Mouse (Mus musculus): ENCODE results near the gene Wnk1. TPM values are rescaled to one million over a fixed set of nuclear protein-coding genes. Genes with fewer than 3 reads are reported as not detected.

Wnk1 gene
- polyA plus RNA-seq, 1 experiment from 2014 or later, result 55.2 TPM

GRCm38 (mm10) chr6:120037004-120037635, 1.4 kb downstream of the Wnk1 start:
- peak; percentile 71 for DNase-seq (ENCODE audit: low spot score)
- Histone ChIP-seq H3K4me3 (ENCODE audit: low read depth, low read length) (peak overlapping the region; percentile 94), H3K9ac (ENCODE audit: low read depth, low read length) (peak overlapping the region; percentile 81), H3K27me3 (replicated peaks; ENCODE audit: control insufficient read depth, insufficient read depth, low read length) (no peaks in the 10 kb centered on the region), H3K36me3 (ENCODE audit: control insufficient read depth, insufficient read depth, low read length) (peaks cover 7% of the 10 kb centered on the region; the same call in 1 of the 2 replicates), H3K4me1 (replicated peaks; ENCODE audit: control insufficient read depth, insufficient read depth, low read length) (peaks cover 14% of the 10 kb centered on the region), H3K27ac (ENCODE audit: low read depth, low read length) (peak overlapping the region; percentile 94), H3K9me3 (ENCODE audit: control insufficient read depth, low read length) (no peaks in the 10 kb centered on the region), H3K4me2 (peak overlapping the region; percentile 99)
- 0 out of 2 replicates have a peak, but pooled peaks have one; percentile 11 for ATAC-seq (replicated peaks; ENCODE audit: low FRiP score)
- under 1% methylated on average over 51 of the region's 51 CpGs for WGBS

- Histone ChIP-seq H3K9me3 (ENCODE audit: control insufficient read depth, low read length) (no peaks in the 10 kb centered on the region), H3K27me3 (replicated peaks; ENCODE audit: control insufficient read depth, insufficient read depth, low read length) (no peaks in the 10 kb centered on the region), H3K9ac (ENCODE audit: low read depth, low read length) (no peak overlapping the region), H3K4me2 (no peak overlapping the region), H3K4me3 (ENCODE audit: low read depth, low read length) (no peak overlapping the region), H3K27ac (ENCODE audit: low read depth, low read length) (no peak overlapping the region), H3K36me3 (ENCODE audit: control insufficient read depth, insufficient read depth, low read length) (peaks cover 6% of the 10 kb centered on the region), H3K4me1 (replicated peaks; ENCODE audit: control insufficient read depth, insufficient read depth, low read length) (peaks cover 5% of the 10 kb centered on the region; the same call in 1 of the 2 replicates)
- DNase-seq (ENCODE audit: low spot score) (no peak), ATAC-seq (replicated peaks; ENCODE audit: low FRiP score) (no peak)
Observed at GRCm38 (mm10) chr6:120024577-120024976, 13.9 kb downstream of the Wnk1 start.

DNA sequence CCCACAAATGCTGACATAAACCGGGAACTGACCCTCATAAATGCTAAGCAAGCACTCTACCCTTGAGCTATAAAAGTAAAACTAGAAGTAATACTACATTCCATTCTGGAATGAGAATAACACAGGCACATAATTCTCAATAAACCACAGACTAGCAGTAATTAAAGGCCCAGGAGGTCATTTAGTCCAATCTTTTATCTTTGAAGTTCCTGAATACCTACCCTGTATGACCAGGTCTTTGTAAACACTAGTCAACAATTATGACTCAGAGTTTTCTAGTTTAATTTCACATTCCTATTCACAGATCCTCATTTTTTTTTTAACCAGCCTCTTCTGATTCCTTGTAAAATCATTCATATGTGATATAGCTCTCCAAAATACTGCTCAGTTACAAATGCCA, 14.7 kb downstream of the Wnk1 start:
- Histone ChIP-seq H3K27ac (ENCODE audit: low read depth, low read length) (no peak overlapping the region), H3K9ac (ENCODE audit: low read depth, low read length) (no peak overlapping the region), H3K4me3 (ENCODE audit: low read depth, low read length) (no peak overlapping the region), H3K9me3 (ENCODE audit: control insufficient read depth, low read length) (no peaks in the 10 kb centered on the region), H3K27me3 (replicated peaks; ENCODE audit: control insufficient read depth, insufficient read depth, low read length) (no peaks in the 10 kb centered on the region), H3K36me3 (ENCODE audit: control insufficient read depth, insufficient read depth, low read length) (peaks cover 2% of the 10 kb centered on the region), H3K4me1 (replicated peaks; ENCODE audit: control insufficient read depth, insufficient read depth, low read length) (peaks cover 5% of the 10 kb centered on the region; the same call in 1 of the 2 replicates), H3K4me2 (no peak overlapping the region)
- DNase-seq (ENCODE audit: low spot score), result no peak
- no peak for ATAC-seq (replicated peaks; ENCODE audit: low FRiP score)
- WGBS, result 85% methylated on average over 1 of the region's 1 CpGs

GRCm38 (mm10) chr6:120022042-120022441, 16.4 kb downstream of the Wnk1 start:
- Histone ChIP-seq H3K27me3 (replicated peaks; ENCODE audit: control insufficient read depth, insufficient read depth, low read length) (no peaks in the 10 kb centered on the region), H3K27ac (ENCODE audit: low read depth, low read length) (no peak overlapping the region), H3K4me1 (replicated peaks; ENCODE audit: control insufficient read depth, insufficient read depth, low read length) (peaks cover 5% of the 10 kb centered on the region; the same call in 1 of the 2 replicates), H3K9me3 (ENCODE audit: control insufficient read depth, low read length) (no peaks in the 10 kb centered on the region), H3K36me3 (ENCODE audit: control insufficient read depth, insufficient read depth, low read length) (no peaks in the 10 kb centered on the region), H3K9ac (ENCODE audit: low read depth, low read length) (no peak overlapping the region), H3K4me3 (ENCODE audit: low read depth, low read length) (no peak overlapping the region), H3K4me2 (no peak overlapping the region)
- DNase-seq (ENCODE audit: low spot score) (no peak), ATAC-seq (replicated peaks; ENCODE audit: low FRiP score) (no peak)
- 95% methylated on average over 3 of the region's 3 CpGs for WGBS

DNA sequence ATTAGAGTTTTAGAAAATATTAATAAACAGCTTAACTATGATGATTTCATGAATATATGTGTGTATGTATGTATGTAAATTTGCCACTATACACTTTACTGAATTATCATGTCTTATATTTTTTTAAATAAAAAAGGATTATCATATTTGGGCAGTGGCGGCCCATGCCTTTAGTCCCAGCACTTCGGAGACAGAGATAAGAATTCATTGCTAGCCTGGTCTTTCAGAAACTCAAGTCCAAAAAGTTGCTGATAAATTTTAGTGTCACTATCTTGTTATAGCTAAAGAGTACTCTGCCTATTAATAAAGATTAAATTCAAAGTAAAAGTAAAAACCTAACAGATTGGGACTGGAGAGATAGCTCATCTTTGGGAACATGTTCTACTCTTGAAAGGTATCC, 18.8 kb downstream of the Wnk1 start:
- no peak overlapping the region for H3K27ac ChIP-seq (ENCODE audit: low read depth, low read length)
- DNase-seq (ENCODE audit: low spot score) (no peak), ATAC-seq (replicated peaks; ENCODE audit: low FRiP score) (peak; percentile 51; the same call in 1 of the 2 replicates)
- no peak overlapping the region for H3K4me2 ChIP-seq
- H3K36me3 ChIP-seq (ENCODE audit: control insufficient read depth, insufficient read depth, low read length), result no peaks in the 10 kb centered on the region
- H3K9me3 ChIP-seq (ENCODE audit: control insufficient read depth, low read length), result no peaks in the 10 kb centered on the region
- H3K9ac ChIP-seq (ENCODE audit: low read depth, low read length), result no peak overlapping the region
- WGBS, result 65% methylated on average over 2 of the region's 2 CpGs
- H3K4me3 ChIP-seq (ENCODE audit: low read depth, low read length), result no peak overlapping the region
- H3K27me3 ChIP-seq (replicated peaks; ENCODE audit: control insufficient read depth, insufficient read depth, low read length), result no peaks in the 10 kb centered on the region
- peaks cover 5% of the 10 kb centered on the region; the same call in 1 of the 2 replicates for H3K4me1 ChIP-seq (replicated peaks; ENCODE audit: control insufficient read depth, insufficient read depth, low read length)

GRCm38 (mm10) chr6:120013125-120013524, 25.3 kb downstream of the Wnk1 start:
- H3K4me3 ChIP-seq (ENCODE audit: low read depth, low read length), result no peak overlapping the region
- H3K36me3 ChIP-seq (ENCODE audit: control insufficient read depth, insufficient read depth, low read length), result no peaks in the 10 kb centered on the region
- DNase-seq (ENCODE audit: low spot score) (no peak), ATAC-seq (replicated peaks; ENCODE audit: low FRiP score) (no peak)
- no peaks in the 10 kb centered on the region for H3K27me3 ChIP-seq (replicated peaks; ENCODE audit: control insufficient read depth, insufficient read depth, low read length)
- no peak overlapping the region for H3K9ac ChIP-seq (ENCODE audit: low read depth, low read length)
- WGBS, result 59% methylated on average over 1 of the region's 1 CpGs
- peaks cover 3% of the 10 kb centered on the region; the same call in 1 of the 2 replicates for H3K4me1 ChIP-seq (replicated peaks; ENCODE audit: control insufficient read depth, insufficient read depth, low read length)
- no peak overlapping the region for H3K4me2 ChIP-seq
- H3K27ac ChIP-seq (ENCODE audit: low read depth, low read length), result no peak overlapping the region
- no peaks in the 10 kb centered on the region for H3K9me3 ChIP-seq (ENCODE audit: control insufficient read depth, low read length)

GRCm38 (mm10) chr6:120011440-120011839, 27.0 kb downstream of the Wnk1 start:
- ATAC-seq (replicated peaks; ENCODE audit: low FRiP score) (no peak), DNase-seq (ENCODE audit: low spot score) (no peak)
- Histone ChIP-seq H3K27ac (ENCODE audit: low read depth, low read length) (no peak overlapping the region), H3K27me3 (replicated peaks; ENCODE audit: control insufficient read depth, insufficient read depth, low read length) (no peaks in the 10 kb centered on the region), H3K4me3 (ENCODE audit: low read depth, low read length) (no peak overlapping the region), H3K9me3 (ENCODE audit: control insufficient read depth, low read length) (no peaks in the 10 kb centered on the region), H3K4me2 (no peak overlapping the region), H3K36me3 (ENCODE audit: control insufficient read depth, insufficient read depth, low read length) (no peaks in the 10 kb centered on the region), H3K9ac (ENCODE audit: low read depth, low read length) (no peak overlapping the region), H3K4me1 (replicated peaks; ENCODE audit: control insufficient read depth, insufficient read depth, low read length) (peaks cover 3% of the 10 kb centered on the region; the same call in 1 of the 2 replicates)
- 79% methylated on average over 1 of the region's 1 CpGs for WGBS

DNA sequence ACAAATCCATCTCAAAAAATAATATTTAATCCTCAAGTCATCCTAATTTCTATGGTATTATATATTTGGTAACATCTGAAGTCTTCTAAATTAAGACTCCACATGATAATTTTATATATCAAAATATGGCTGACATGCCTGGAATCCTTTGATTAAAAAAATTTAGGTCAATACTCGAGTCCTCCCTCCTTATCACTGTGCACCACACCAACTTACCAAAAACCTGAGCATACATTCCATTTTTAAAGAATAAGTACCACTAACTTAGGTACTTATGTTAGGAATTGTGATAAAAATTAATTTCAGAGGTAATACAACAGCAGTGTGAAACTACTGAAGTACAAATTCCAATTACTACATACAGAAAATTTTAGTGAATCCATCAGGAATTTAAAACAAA, 27.5 kb downstream of the Wnk1 start:
- no peak overlapping the region for H3K4me2 ChIP-seq

GRCm38 (mm10) chr6:120010535-120010934, 27.9 kb downstream of the Wnk1 start:
- peaks cover 3% of the 10 kb centered on the region; the same call in 1 of the 2 replicates for H3K4me1 ChIP-seq (replicated peaks; ENCODE audit: control insufficient read depth, insufficient read depth, low read length)
- no peak overlapping the region for H3K4me2 ChIP-seq
- no peak for DNase-seq (ENCODE audit: low spot score)
- H3K27me3 ChIP-seq (replicated peaks; ENCODE audit: control insufficient read depth, insufficient read depth, low read length), result no peaks in the 10 kb centered on the region
- no peaks in the 10 kb centered on the region for H3K9me3 ChIP-seq (ENCODE audit: control insufficient read depth, low read length)
- no peaks in the 10 kb centered on the region for H3K36me3 ChIP-seq (ENCODE audit: control insufficient read depth, insufficient read depth, low read length)
- ATAC-seq (replicated peaks; ENCODE audit: low FRiP score), result no peak
- H3K4me3 ChIP-seq (ENCODE audit: low read depth, low read length), result no peak overlapping the region
- no peak overlapping the region for H3K9ac ChIP-seq (ENCODE audit: low read depth, low read length)
- H3K27ac ChIP-seq (ENCODE audit: low read depth, low read length), result no peak overlapping the region

More for the DNA sequence above, 27.5 kb downstream of the Wnk1 start:
- Histone ChIP-seq H3K36me3 (ENCODE audit: control insufficient read depth, insufficient read depth, low read length) (no peaks in the 10 kb centered on the region), H3K4me3 (ENCODE audit: low read depth, low read length) (no peak overlapping the region), H3K27ac (ENCODE audit: low read depth, low read length) (no peak overlapping the region), H3K4me1 (replicated peaks; ENCODE audit: control insufficient read depth, insufficient read depth, low read length) (peaks cover 3% of the 10 kb centered on the region; the same call in 1 of the 2 replicates), H3K9ac (ENCODE audit: low read depth, low read length) (no peak overlapping the region), H3K27me3 (replicated peaks; ENCODE audit: control insufficient read depth, insufficient read depth, low read length) (no peaks in the 10 kb centered on the region), H3K9me3 (ENCODE audit: control insufficient read depth, low read length) (no peaks in the 10 kb centered on the region)
- DNase-seq (ENCODE audit: low spot score) (no peak), ATAC-seq (replicated peaks; ENCODE audit: low FRiP score) (peak; percentile 78)
- 40% methylated on average over 1 of the region's 1 CpGs for WGBS
